Mouse (Mus musculus): ENCODE data around the gene Arhgef11.

Arhgef11 gene

GRCm38 (mm10) chr3:87761408-87762375 is 144.3 kb downstream of the Arhgef11 start:
- no peak for DNase-seq (ENCODE audit: extremely low spot score, low spot score)

- DNase-seq (ENCODE audit: extremely low spot score, low spot score) = no peak
Measured at GRCm38 (mm10) chr3:87763202-87763601, 145.8 kb downstream of the Arhgef11 start.

GRCm38 (mm10) chr3:87763683-87764289 is 146.4 kb downstream of the Arhgef11 start:
- no peak for DNase-seq (ENCODE audit: extremely low spot score, low spot score)

GRCm38 (mm10) chr3:87764506-87764905 is 147.1 kb downstream of the Arhgef11 start:
- no peak for DNase-seq (ENCODE audit: extremely low spot score, low spot score)

GRCm38 (mm10) chr3:87765091-87765490 is 147.7 kb downstream of the Arhgef11 start:
- DNase-seq (ENCODE audit: extremely low spot score, low spot score) = peak; percentile 51

- no peak for DNase-seq (ENCODE audit: extremely low spot score, low spot score)
Measured at GRCm38 (mm10) chr3:87765631-87766283, 148.4 kb downstream of the Arhgef11 start.

GRCm38 (mm10) chr3:87766284-87766667 is 148.9 kb downstream of the Arhgef11 start:
- no peak for DNase-seq (ENCODE audit: extremely low spot score, low spot score)

- DNase-seq (ENCODE audit: extremely low spot score, low spot score) = no peak
Measured at GRCm38 (mm10) chr3:87767764-87768163, 150.4 kb downstream of the Arhgef11 start.

GRCm38 (mm10) chr3:87768431-87768830 is 151.1 kb downstream of the Arhgef11 start:
- no peak for DNase-seq (ENCODE audit: extremely low spot score, low spot score)

- peak; percentile 87 for DNase-seq (ENCODE audit: extremely low spot score, low spot score)
Measured at GRCm38 (mm10) chr3:87768844-87769243, 151.5 kb downstream of the Arhgef11 start.

GRCm38 (mm10) chr3:87769506-87769905 is 152.1 kb downstream of the Arhgef11 start:
- no peak for DNase-seq (ENCODE audit: extremely low spot score, low spot score)

- DNase-seq (ENCODE audit: extremely low spot score, low spot score) = peak; percentile 50
Measured at GRCm38 (mm10) chr3:87770280-87770679, 152.9 kb downstream of the Arhgef11 start.

GRCm38 (mm10) chr3:87771088-87771487 is 153.7 kb downstream of the Arhgef11 start:
- no peak for DNase-seq (ENCODE audit: extremely low spot score, low spot score)

GRCm38 (mm10) chr3:87778283-87778682 is 160.9 kb downstream of the Arhgef11 start:
- DNase-seq (ENCODE audit: extremely low spot score, low spot score) = no peak

- DNase-seq (ENCODE audit: extremely low spot score, low spot score) = no peak
Measured at GRCm38 (mm10) chr3:87779086-87779485, 161.7 kb downstream of the Arhgef11 start.

GRCm38 (mm10) chr3:87783282-87784023 is 166.1 kb downstream of the Arhgef11 start:
- no peak for DNase-seq (ENCODE audit: extremely low spot score, low spot score)

GRCm38 (mm10) chr3:87785156-87785555 is 167.8 kb downstream of the Arhgef11 start:
- no peak for DNase-seq (ENCODE audit: extremely low spot score, low spot score)

GRCm38 (mm10) chr3:87785626-87786214 is 168.4 kb downstream of the Arhgef11 start:
- no peak for DNase-seq (ENCODE audit: extremely low spot score, low spot score)
